Mouse (Mus musculus): ENCODE data around the gene Tbc1d10c.

The Tbc1d10c gene

GRCm38 (mm10) chr19:4214771-4215450, 23.8 kb upstream of the Tbc1d10c start:
- no peak for DNase-seq

DNA sequence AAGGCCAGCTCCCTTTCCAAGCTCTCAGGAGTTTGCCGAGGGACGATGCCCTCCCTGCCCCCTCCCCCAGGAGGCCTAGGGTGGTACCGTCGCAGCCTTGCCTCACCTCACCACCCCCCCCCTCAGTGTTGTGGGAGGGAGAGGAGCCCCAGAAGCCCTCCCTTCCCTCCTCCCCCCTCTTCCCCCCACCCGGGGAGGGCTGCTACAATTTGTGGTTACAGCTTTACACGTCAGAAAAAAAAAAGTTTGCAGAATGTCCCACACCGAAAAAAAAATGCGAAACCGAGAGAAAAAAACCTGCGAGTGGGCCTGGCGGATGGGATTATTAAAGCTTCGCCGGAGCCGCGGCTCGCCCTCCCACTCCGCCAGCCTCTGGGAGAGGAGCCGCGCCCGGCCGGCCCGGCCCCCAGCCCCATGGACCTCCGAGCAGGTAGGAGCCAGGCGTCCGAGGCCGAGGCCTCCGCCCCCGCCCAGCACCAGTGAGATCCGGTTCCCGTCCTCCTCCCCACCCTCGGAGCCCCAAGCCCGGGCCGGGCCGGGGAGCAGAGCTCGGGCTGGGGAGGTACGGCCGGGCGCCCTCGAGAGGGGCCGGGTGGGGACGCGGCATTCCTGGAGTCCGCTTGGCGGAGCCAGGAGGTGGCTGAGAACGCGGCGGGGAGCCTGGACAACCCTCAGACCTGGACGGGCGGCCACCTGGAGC, 23.1 kb upstream of the Tbc1d10c start, which contains the start of the genes Clcf1 and AC109138.7:
Clcf1 (plus strand) TSS at position 168 of the 700 bp plus-strand sequence.
AC109138.7 (plus strand) TSS at position 287 of the 700 bp plus-strand sequence.
- DNase-seq = no peak

DNA sequence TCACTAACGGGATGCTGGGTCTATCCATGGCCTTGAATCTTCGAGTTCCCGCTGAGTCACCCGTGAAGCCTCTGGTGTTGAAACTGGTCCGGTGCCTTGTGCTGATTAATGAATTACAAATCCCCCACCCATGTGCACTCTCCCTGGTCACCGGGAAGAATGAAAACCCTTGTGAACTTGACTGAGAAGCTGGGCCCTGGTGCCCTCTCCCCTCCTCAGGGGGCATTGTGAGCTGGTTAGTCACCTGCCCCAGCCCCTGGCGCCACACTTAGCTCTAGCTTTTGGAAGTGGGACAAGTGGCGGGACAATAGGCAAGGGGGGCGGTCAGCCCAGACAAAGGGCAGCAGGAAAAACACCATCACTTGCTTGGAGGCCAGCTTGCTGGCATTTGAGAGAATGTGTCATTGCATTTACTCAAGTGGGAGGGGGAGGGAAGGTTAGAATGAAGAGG, 22.5 kb upstream of the Tbc1d10c start:
- no peak for DNase-seq

DNA sequence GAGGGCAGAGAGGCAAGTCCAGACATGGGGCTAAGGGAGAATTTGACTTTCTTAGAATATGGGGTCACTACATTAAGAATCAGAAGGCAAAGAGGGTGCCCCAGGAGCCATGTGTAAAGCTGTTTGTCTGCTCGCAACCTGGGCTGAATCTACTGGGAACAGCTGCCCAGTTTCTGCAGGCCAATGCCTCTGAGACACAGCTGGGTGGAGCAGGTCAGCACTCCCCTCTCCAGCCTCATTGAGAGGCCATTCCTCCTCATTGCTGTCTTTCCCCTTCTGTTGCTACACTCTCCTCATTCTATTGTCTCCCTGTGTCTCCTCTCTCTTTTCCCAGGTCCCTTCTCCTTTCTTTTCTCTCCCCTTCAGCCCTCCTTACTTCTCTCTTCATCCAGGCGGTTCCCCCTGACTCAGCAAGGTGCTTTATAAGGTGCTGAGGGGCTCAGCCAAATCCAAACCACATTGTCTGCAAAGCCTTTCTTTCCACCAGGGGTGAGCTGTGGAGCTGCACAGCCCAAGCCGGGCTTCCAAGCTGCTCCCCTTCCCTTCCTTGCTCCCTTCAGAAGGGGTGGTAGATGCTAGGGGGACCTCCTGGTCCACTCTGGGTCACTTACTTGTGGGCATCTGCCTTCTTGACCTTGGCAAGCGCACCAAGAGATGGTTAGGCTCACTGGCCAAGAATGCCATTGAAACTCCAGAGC, 21.0 kb upstream of the Tbc1d10c start:
- no peak for DNase-seq

GRCm38 (mm10) chr19:4208563-4208962, 17.5 kb upstream of the Tbc1d10c start:
- no peak for DNase-seq

DNA sequence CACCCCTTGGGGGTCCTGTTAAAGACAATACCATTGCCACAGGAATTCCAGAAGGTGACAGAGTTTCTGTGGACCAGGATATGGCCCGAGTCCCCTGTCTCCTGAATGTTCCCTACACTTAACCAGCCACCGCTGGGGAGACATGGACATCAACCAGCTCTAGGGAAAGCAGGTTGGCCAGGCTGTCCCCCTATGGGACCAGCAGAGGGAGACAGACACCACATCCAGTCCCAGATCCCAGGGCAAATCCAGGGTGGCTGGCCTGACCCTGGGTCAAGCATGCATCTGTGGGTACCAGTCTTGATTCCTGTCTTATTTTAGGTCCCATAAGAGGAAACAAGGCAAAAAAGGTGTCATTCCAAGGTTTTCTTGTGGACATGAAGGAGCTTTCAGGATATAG, 15.9 kb upstream of the Tbc1d10c start:
- no peak for DNase-seq

- DNase-seq = no peak
These were observed 13.8 kb upstream of the Tbc1d10c start for GRCm38 (mm10) chr19:4204889-4205288.

DNA sequence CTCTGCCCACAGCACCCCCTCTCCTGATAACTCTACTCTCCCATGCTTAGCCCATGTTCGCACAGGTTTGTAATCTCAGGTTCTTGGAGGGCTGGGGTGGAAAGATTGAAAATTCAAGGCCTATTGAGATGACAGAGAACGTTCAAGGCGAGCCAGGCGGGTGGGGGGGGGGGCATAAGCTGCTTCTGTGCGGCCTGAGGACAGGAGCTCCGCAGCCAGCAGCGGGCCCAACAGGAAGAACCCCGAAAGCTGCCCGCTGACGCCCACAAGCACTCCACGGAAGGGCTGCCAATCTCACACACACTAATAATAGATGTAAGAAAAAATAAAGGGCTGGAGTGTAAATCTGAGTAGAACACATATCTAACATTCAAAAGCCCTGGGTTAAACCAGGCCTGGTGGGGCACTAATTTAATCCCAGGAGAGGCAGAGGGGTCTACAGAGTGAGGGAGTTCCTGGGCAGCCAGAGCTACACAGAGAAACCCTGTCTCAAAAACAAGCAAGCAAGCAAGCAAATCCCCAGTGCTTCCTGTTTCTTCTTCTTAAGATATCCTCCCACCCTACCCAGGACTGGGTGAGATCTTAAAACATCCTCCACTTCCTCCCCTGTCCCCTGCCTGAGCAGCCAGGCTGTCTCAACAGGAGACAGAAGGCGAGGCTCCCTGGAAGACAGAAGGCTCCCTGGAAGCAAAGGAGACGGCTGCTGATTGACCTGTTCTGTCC, 12.7 kb upstream of the Tbc1d10c start:
- DNase-seq = no peak

DNA sequence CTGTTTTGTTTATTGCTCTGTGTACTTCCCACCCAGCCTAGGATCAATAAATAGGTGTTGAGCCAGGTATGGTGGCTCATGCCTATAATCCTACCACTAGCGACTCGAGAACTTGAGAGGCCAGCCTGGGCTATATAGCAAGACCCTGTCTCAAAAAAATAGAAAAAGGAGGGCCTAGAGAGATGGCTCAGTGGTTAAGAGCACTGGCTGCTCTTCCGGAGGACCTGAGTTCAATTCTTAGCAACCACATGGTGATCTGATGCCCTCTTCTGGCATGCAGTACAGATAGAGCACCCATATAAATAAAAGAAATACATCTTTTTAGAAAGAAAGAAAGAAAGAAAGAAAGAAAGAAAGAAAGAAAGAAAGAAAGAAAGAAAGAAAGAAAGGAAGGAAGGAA, 12.1 kb upstream of the Tbc1d10c start:
- no peak for DNase-seq

DNA sequence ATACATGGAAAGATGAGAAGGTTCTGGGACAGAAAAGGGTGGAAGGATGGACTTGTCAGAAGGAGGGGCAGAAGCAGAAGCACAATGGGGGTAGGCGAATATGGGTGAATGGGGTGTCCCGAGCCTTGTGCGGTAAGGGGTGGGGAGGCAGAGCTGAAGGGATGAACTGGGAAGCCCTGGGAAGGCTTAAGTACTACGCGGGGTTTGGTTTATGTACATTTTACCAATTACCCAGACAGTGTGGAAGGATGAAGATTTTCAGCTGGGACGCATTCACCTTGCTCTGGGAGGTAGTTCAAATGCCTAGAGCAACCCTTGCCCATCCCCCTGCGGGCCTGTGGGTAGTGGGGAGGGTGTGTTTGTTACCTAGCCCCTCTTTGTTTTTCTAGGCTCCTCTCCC, 11.1 kb upstream of the Tbc1d10c start:
- no peak for DNase-seq

GRCm38 (mm10) chr19:4201291-4201909, 10.3 kb upstream of the Tbc1d10c start, which contains the start of gene Rad9a:
Gene Rad9a (minus strand): TSS chr19:4201662.
- DNase-seq = peak; percentile 93

GRCm38 (mm10) chr19:4197180-4197579, 6.1 kb upstream of the Tbc1d10c start:
- DNase-seq = no peak

GRCm38 (mm10) chr19:4196548-4196947, 5.5 kb upstream of the Tbc1d10c start:
- no peak for DNase-seq

GRCm38 (mm10) chr19:4196048-4196447, 5.0 kb upstream of the Tbc1d10c start:
- no peak for DNase-seq

- no peak for DNase-seq
These were observed 3.9 kb upstream of the Tbc1d10c start for GRCm38 (mm10) chr19:4194776-4195650.

DNA sequence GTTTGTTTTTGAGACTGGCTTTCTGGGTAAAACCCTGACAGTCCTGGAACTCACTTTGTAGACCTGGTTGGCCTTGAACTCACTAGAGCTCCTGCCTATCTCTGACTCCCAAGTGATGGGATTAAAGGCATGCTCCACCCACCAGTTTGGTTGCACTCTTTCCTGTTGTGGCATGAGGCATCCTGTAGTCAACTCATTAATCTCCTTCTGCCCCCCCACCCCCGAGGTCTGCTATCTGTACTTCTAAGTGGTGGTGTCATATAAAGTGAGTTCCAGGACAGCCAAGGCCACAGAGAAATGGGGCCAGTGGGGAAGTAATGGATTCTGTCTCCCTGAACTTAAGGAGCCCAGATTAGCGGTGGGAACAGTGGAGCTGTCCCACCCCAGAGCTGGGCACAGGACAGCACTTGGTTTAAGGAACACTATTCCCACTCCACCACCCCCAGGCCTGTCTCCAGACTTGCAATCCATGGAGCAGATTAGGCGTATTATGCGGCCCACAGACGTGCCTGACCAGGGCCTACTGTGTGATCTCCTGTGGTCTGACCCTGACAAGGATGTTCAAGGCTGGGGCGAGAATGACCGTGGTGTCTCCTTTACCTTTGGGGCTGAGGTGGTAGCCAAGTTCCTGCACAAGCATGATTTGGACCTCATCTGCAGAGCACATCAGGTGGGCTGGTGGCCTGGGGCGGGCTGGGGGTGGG, 3.1 kb upstream of the Tbc1d10c start:
- no peak for DNase-seq

GRCm38 (mm10) chr19:4193129-4193528, 2.0 kb upstream of the Tbc1d10c start:
- DNase-seq = no peak

GRCm38 (mm10) chr19:4192251-4192985, 1.3 kb upstream of the Tbc1d10c start:
- no peak for DNase-seq

GRCm38 (mm10) chr19:4191528-4192250, 605 bp upstream of the Tbc1d10c start, which contains the start of gene Ppp1ca:
Gene Ppp1ca (plus strand): TSS chr19:4192065.
- peak; percentile 92 for DNase-seq
